Mouse (Mus musculus): Measurements from ENCODE around the gene Sema4d. TPM values are rescaled to one million over a fixed set of nuclear protein-coding genes. Genes with fewer than 3 reads are reported as not detected.

The Sema4d gene
- polyA plus RNA-seq, 1 experiment from 2014 or later: 15.2 TPM

GRCm38 (mm10) chr13:51777048-51777737 lies 16.4 kb downstream of the Sema4d start:
- 12% methylated on average over 11 of the region's 11 CpGs for WGBS
- Histone ChIP-seq H3K36me3 (no peaks in the 10 kb centered on the region), H3K9me3 (replicated peaks) (no peaks in the 10 kb centered on the region), H3K9ac (replicated peaks) (0 out of 2 replicates have a peak overlapping the region, but pooled peaks have one; percentile 2), H3K4me2 (no peak overlapping the region), H3K27me3 (replicated peaks) (no peaks in the 10 kb centered on the region), H3K4me1 (peaks cover 28% of the 10 kb centered on the region), H3K27ac (replicated peaks) (peak overlapping the region; percentile 67), H3K4me3 (replicated peaks) (no peak overlapping the region)
- peak; percentile 74 for ATAC-seq (ENCODE audit: low FRiP score)

- H3K27me3 ChIP-seq (replicated peaks): no peaks in the 10 kb centered on the region
- H3K9me3 ChIP-seq (replicated peaks): no peaks in the 10 kb centered on the region
- peaks cover 28% of the 10 kb centered on the region for H3K4me1 ChIP-seq
- H3K36me3 ChIP-seq: no peaks in the 10 kb centered on the region
- no peak overlapping the region for H3K4me3 ChIP-seq (replicated peaks)
- WGBS: 89% methylated on average over 6 of the region's 6 CpGs
- ATAC-seq (ENCODE audit: low FRiP score): no peak
- no peak overlapping the region for H3K27ac ChIP-seq (replicated peaks)
- H3K9ac ChIP-seq (replicated peaks): no peak overlapping the region
- no peak overlapping the region for H3K4me2 ChIP-seq
Measured at GRCm38 (mm10) chr13:51776160-51776737, 17.3 kb downstream of the Sema4d start.

GRCm38 (mm10) chr13:51771802-51772206 lies 21.7 kb downstream of the Sema4d start:
- Histone ChIP-seq H3K4me1 (peaks cover 4% of the 10 kb centered on the region), H3K9ac (replicated peaks) (no peak overlapping the region), H3K36me3 (no peaks in the 10 kb centered on the region), H3K9me3 (replicated peaks) (no peaks in the 10 kb centered on the region), H3K27ac (replicated peaks) (no peak overlapping the region), H3K4me3 (replicated peaks) (no peak overlapping the region), H3K27me3 (replicated peaks) (no peaks in the 10 kb centered on the region), H3K4me2 (no peak overlapping the region)
- WGBS: 79% methylated on average over 10 of the region's 10 CpGs
- ATAC-seq (ENCODE audit: low FRiP score): peak; percentile 13; the same call in 1 of the 2 replicates

GRCm38 (mm10) chr13:51770647-51771427 lies 22.7 kb downstream of the Sema4d start:
- no peak for ATAC-seq (ENCODE audit: low FRiP score)
- Histone ChIP-seq H3K4me2 (no peak overlapping the region), H3K4me3 (replicated peaks) (no peak overlapping the region), H3K36me3 (no peaks in the 10 kb centered on the region), H3K4me1 (no peaks in the 10 kb centered on the region; the same call in 1 of the 2 replicates), H3K27ac (replicated peaks) (no peak overlapping the region), H3K9me3 (replicated peaks) (no peaks in the 10 kb centered on the region), H3K27me3 (replicated peaks) (no peaks in the 10 kb centered on the region), H3K9ac (replicated peaks) (no peak overlapping the region)
- 95% methylated on average over 14 of the region's 14 CpGs for WGBS

GRCm38 (mm10) chr13:51767991-51768761 lies 25.4 kb downstream of the Sema4d start:
- ATAC-seq (ENCODE audit: low FRiP score): no peak
- Histone ChIP-seq H3K9me3 (replicated peaks) (no peaks in the 10 kb centered on the region), H3K27ac (replicated peaks) (no peak overlapping the region), H3K36me3 (no peaks in the 10 kb centered on the region), H3K9ac (replicated peaks) (no peak overlapping the region), H3K4me1 (no peaks in the 10 kb centered on the region; the same call in 1 of the 2 replicates), H3K4me2 (no peak overlapping the region), H3K4me3 (replicated peaks) (no peak overlapping the region), H3K27me3 (replicated peaks) (no peaks in the 10 kb centered on the region)
- WGBS: 83% methylated on average over 14 of the region's 14 CpGs

- ATAC-seq (ENCODE audit: low FRiP score): no peak
- 76% methylated on average over 8 of the region's 8 CpGs for whole genome bisulfite sequencing
- no peak overlapping the region for H3K9ac ChIP-seq (replicated peaks)
Measured at GRCm38 (mm10) chr13:51767513-51767912, 26.0 kb downstream of the Sema4d start.

GRCm38 (mm10) chr13:51766756-51767155 lies 26.8 kb downstream of the Sema4d start:
- Histone ChIP-seq H3K4me1 (no peaks in the 10 kb centered on the region; the same call in 1 of the 2 replicates), H3K9ac (replicated peaks) (no peak overlapping the region), H3K9me3 (replicated peaks) (no peaks in the 10 kb centered on the region), H3K4me2 (no peak overlapping the region), H3K36me3 (no peaks in the 10 kb centered on the region), H3K27ac (replicated peaks) (no peak overlapping the region), H3K4me3 (replicated peaks) (no peak overlapping the region), H3K27me3 (replicated peaks) (no peaks in the 10 kb centered on the region)
- WGBS: 91% methylated on average over 4 of the region's 4 CpGs
- no peak for ATAC-seq (ENCODE audit: low FRiP score)

More at GRCm38 (mm10) chr13:51767513-51767912, 26.0 kb downstream of the Sema4d start:
- Histone ChIP-seq H3K27ac (replicated peaks) (no peak overlapping the region), H3K27me3 (replicated peaks) (no peaks in the 10 kb centered on the region), H3K4me3 (replicated peaks) (no peak overlapping the region), H3K36me3 (no peaks in the 10 kb centered on the region), H3K4me2 (no peak overlapping the region), H3K4me1 (no peaks in the 10 kb centered on the region; the same call in 1 of the 2 replicates), H3K9me3 (replicated peaks) (no peaks in the 10 kb centered on the region)

GRCm38 (mm10) chr13:51765369-51765768 lies 28.2 kb downstream of the Sema4d start:
- Histone ChIP-seq H3K4me2 (no peak overlapping the region), H3K4me3 (replicated peaks) (no peak overlapping the region), H3K9me3 (replicated peaks) (no peaks in the 10 kb centered on the region), H3K4me1 (peaks cover 6% of the 10 kb centered on the region), H3K27me3 (replicated peaks) (no peaks in the 10 kb centered on the region), H3K27ac (replicated peaks) (no peak overlapping the region), H3K36me3 (no peaks in the 10 kb centered on the region), H3K9ac (replicated peaks) (no peak overlapping the region)
- WGBS: 75% methylated on average over 5 of the region's 5 CpGs
- ATAC-seq (ENCODE audit: low FRiP score): no peak

GRCm38 (mm10) chr13:51763019-51763698 lies 30.4 kb downstream of the Sema4d start:
- H3K27ac ChIP-seq (replicated peaks): no peak overlapping the region
- WGBS: 78% methylated on average over 12 of the region's 12 CpGs
- ATAC-seq (ENCODE audit: low FRiP score): no peak

GRCm38 (mm10) chr13:51761186-51761813 lies 32.2 kb downstream of the Sema4d start:
- ATAC-seq (ENCODE audit: low FRiP score): peak; percentile 60; the same call in 1 of the 2 replicates
- 34% methylated on average over 10 of the region's 10 CpGs for whole genome bisulfite sequencing
- H3K36me3 ChIP-seq: no peaks in the 10 kb centered on the region

More at GRCm38 (mm10) chr13:51763019-51763698, 30.4 kb downstream of the Sema4d start:
- Histone ChIP-seq H3K9me3 (replicated peaks) (no peaks in the 10 kb centered on the region), H3K27me3 (replicated peaks) (no peaks in the 10 kb centered on the region), H3K4me1 (peaks cover 9% of the 10 kb centered on the region), H3K4me2 (no peak overlapping the region), H3K9ac (replicated peaks) (no peak overlapping the region), H3K4me3 (replicated peaks) (no peak overlapping the region), H3K36me3 (no peaks in the 10 kb centered on the region)

More at GRCm38 (mm10) chr13:51761186-51761813, 32.2 kb downstream of the Sema4d start:
- Histone ChIP-seq H3K27ac (replicated peaks) (peak overlapping the region; percentile 68), H3K9ac (replicated peaks) (no peak overlapping the region), H3K9me3 (replicated peaks) (no peaks in the 10 kb centered on the region), H3K27me3 (replicated peaks) (no peaks in the 10 kb centered on the region), H3K4me3 (replicated peaks) (no peak overlapping the region), H3K4me1 (peaks cover 9% of the 10 kb centered on the region; the same call in 1 of the 2 replicates), H3K4me2 (no peak overlapping the region)
